Mouse (Mus musculus): ENCODE measurements around the gene Lrp1.
A peak's percentile ranks its signal among the peaks of the same experiment; 100 is the strongest.

The Lrp1 gene

DNA sequence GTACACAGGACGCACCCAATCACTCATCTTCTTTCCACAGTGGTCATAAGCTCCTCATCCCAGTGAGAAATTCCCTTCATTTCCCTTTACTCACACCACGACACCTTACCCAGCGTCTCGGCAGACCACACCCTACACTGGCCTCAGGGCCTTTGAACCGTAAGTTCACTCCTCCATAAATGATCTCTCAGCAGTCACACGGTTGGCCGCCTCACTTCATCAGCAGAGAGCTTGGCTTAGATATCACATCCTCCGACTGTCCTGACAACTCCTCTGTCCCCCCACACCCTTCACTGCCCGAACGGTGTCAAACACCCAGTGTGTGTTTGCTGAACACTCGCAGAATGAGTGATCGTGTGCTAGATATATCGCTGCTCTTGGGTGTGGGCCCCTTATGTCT, 28.1 kb downstream of the Lrp1 start:
- DNase-seq (ENCODE audit: low read depth) = no peak

GRCm38 (mm10) chr10:127592423-127592822, 28.5 kb downstream of the Lrp1 start:
- no peak for DNase-seq (ENCODE audit: low read depth)

- no peak for DNase-seq (ENCODE audit: low read depth)
Measured at GRCm38 (mm10) chr10:127591514-127591913, 29.4 kb downstream of the Lrp1 start.

- DNase-seq (ENCODE audit: low read depth) = no peak
Measured at GRCm38 (mm10) chr10:127590831-127591451, 30.0 kb downstream of the Lrp1 start.

DNA sequence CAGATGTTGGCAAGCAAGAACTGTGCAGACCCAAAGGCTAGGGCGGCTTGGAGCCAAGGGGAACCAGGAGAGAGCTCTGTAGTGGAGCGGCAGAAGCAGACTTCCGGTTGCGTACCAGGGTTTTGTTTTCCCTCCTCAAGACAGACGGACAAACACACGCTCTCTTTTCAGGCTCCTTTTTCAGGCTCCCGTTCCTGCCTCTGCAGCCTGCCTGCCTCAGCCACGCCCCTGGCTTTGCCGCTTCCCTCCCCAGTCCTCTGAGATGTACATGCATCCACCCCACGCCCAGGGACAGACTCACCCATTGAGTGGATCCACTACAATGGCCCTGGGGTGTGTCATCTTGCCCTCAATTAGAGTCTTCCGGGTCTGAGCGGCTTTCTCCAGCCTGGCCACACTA, 30.7 kb downstream of the Lrp1 start:
- no peak for DNase-seq (ENCODE audit: low read depth)

DNA sequence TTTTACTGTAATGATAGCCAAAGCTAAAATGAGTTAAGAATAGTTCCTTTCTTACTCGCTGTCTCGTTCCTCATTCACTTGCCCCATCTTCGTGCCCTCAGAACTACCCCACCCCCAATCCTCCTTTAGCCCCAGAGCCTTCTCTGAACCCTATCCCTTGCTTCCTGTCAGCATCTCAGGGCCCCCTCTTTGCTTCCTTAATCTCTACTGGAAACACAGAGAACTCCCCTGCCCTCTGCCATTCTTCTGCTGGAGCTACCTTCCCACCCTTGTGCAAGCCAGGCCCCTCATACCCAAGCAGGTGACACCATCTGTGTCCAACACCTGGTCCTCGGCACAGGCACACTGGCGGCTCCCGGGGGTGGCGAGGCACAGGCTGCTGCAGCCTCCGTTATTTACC, 33.2 kb downstream of the Lrp1 start:
- no peak for DNase-seq (ENCODE audit: low read depth)

GRCm38 (mm10) chr10:127586209-127586608, 34.7 kb downstream of the Lrp1 start:
- DNase-seq (ENCODE audit: low read depth) = no peak

DNA sequence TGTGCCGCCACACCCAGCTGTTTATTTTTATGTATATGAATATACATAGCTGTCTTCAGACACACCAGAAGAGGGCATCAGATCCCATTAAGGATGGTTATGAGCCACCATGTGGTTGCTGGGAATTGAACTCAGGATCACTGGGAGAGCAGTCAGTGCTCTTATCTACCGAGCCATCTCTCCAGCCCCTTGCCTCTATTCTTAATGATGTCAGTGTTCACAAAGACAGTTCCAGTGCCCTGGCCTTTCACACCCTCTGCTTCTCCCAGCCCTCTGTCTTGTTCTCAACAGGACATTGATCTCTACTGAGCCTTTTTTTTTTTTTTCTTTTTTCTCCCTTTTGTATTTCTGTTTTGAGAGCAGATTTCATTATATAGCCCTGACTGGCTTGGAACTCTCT, 35.4 kb downstream of the Lrp1 start:
- DNase-seq (ENCODE audit: low read depth) = no peak

- DNase-seq (ENCODE audit: low read depth) = no peak
Measured at GRCm38 (mm10) chr10:127583649-127584048, 37.3 kb downstream of the Lrp1 start.

DNA sequence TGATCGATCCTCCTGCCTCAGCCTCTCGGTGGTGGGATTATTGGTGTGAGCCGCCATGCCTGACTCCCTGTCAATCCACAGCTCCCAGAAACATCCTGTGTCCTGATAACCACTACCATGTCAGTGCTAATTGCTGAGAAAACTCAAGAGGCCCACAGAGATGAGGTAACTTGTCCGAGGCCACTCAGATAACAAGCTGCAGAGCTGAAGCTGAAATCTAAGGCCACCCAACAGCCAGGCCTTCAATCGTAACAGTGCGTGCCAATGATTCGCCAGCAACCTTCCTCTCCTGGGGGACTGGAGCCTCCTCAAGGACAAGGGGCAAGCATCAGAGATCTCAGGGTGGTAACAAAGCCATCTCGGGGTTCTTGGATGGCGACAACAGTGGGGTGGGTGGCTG, 39.7 kb downstream of the Lrp1 start:
- no peak for DNase-seq (ENCODE audit: low read depth)

GRCm38 (mm10) chr10:127577982-127578381, 43.0 kb downstream of the Lrp1 start:
- DNase-seq (ENCODE audit: low read depth) = no peak

- DNase-seq (ENCODE audit: low read depth) = no peak
Measured at GRCm38 (mm10) chr10:127577156-127577555, 43.8 kb downstream of the Lrp1 start.

DNA sequence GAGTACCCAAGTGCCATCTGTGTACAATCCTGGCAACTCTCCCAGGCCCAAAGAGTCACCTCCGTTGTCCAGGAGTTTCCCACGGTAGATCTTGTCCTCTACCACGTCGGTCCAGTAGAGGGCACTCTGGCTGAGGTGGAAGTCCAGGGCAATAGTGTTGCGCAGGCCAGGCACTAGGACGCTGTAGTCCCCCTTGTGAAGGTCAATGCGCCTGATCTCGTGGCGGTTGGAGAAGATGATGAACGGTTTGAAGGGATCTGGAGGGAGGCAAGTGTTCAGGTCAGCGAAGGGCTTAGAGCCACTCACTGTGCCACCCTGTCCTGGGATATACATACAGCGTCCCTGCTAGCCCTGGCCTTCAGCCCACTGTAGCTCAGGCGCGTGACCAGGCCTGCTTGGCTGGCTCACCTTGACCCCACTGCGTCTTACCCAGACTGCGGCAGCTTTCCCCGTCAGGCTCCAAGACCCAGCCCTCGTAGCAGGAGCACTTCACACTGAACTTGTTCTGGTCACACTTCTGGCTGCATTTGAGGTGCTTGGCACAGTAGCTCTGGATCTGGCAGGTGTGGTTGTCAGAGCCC, 44.5 kb downstream of the Lrp1 start:
- no peak for DNase-seq (ENCODE audit: low read depth)

DNA sequence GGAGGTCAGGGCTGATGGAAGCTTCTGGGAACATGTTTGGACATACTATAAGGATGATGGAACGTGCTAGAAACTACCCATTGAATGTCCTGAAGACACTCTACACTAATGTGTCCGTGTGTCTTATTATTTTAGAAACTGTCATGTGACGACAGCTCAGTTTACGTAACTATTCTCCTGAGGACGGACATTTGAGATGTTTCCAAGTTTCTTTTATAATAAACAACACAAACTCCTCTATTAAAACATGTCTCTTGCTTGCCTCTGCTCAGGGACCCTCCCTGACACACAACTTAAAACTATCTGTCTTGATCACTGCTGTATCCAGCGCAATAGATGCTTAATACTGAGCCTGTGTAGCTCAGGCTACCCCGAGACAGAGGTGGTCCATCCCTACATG, 45.2 kb downstream of the Lrp1 start:
- no peak for DNase-seq (ENCODE audit: low read depth)

- no peak for DNase-seq (ENCODE audit: low read depth)
Measured at GRCm38 (mm10) chr10:127572281-127572680, 48.7 kb downstream of the Lrp1 start.

GRCm38 (mm10) chr10:127570937-127571641, 49.9 kb downstream of the Lrp1 start:
- DNase-seq (ENCODE audit: low read depth) = no peak

DNA sequence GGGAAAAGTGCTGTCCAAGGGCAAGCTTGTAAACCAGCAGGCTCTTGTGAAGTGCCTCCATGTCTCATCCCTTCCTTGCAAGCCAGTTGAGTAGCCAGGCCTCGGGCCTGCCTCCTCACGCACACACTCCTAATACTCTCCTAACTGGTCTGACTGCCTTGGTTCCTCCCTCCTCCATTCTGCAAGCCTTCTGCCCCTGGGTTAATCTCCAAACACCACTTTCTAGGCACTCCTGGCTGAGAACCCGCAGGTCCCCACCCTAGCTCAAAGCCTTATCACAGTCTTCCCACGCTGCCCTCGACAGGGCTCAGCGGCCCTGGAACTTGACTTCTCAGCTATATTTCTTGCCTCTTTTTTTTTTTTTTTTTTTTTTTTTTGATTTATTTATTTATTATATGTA, 50.6 kb downstream of the Lrp1 start:
- no peak for DNase-seq (ENCODE audit: low read depth)

DNA sequence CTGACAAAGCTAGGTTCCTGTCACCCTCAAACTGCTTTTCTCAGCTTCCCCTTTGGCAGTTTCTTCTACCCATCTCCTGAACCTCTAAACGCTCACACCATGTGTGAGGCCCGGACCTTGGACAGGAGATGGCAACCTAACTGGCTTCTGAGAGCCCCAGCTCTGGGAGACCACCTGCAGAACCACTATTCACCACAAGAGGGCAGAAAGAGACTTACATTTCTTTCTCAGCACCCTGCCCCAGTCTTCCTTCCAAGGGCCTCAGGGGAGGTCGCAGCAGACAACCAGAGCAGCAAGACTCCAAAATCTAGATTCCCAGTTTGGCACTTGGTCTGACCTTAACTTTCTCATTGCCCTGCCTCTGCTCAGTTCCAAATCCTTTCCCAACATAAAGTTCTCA, 51.5 kb downstream of the Lrp1 start:
- DNase-seq (ENCODE audit: low read depth) = peak; percentile 85

- no peak for DNase-seq (ENCODE audit: low read depth)
Measured at GRCm38 (mm10) chr10:127566553-127567326, 54.2 kb downstream of the Lrp1 start.

GRCm38 (mm10) chr10:127564301-127564700, 56.6 kb downstream of the Lrp1 start:
- no peak for DNase-seq (ENCODE audit: low read depth)

DNA sequence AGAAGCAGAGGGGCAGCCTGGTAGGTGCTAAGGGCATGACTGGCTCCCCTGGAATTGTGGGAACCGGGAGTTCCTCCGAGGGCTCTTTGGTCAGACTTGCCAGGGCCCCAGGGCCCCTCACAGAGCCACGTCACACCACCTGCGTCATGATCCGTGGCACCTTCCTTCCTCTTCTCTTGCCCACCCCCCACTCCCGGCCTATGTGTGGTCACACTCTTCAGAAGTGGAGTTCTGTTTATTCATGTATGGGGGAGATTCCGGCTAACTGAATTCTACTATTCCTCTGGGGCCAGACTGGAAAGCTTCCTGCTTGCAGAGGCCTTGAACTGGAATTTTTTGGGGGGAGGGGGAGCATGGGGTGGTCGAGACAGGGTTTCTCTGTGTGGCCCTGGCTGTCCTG, 57.1 kb downstream of the Lrp1 start:
- DNase-seq (ENCODE audit: low read depth) = no peak

GRCm38 (mm10) chr10:127561145-127561544, 59.8 kb downstream of the Lrp1 start:
- DNase-seq (ENCODE audit: low read depth) = no peak

DNA sequence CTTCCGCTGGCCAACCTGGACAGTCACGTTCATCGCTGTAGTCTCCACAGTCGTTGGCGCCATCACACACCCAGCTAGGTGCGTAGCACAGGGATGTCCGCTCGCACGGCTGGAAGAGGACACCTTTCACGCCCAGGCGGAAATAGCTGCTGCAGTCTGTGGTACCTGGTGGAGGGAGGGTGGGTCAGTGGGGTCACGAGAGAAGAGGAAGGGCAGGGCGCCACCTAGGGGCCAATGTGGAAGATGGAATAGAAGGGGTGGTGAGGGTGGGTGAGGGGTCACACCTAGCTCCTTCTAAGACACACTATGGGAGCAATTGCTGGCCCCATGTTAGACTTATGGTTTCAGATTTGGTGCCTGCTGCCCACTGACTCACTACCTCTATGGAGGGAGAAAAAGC, 63.6 kb downstream of the Lrp1 start:
- DNase-seq (ENCODE audit: low read depth) = no peak
